Mouse (Mus musculus) lung, embryonic 15.5 days (tissue): ENCODE data around the gene Rsbn1l. TPM values are rescaled to one million over a fixed set of nuclear protein-coding genes. Genes with fewer than 3 reads are reported as not detected.

Experiments used
- ATAC-seq: fragments of 200-750 bp; cut with Nextera tagmentation; 2 replicates; pipeline ENCODE4 v1.8.0; 2017; ENCODE audit warnings: moderate number of reproducible peaks, borderline replicate concordance; ENCODE audit not compliant: low FRiP score, low TSS enrichment; ENCODE audit errors: extremely low read depth
- H3K27ac ChIP-seq: fragments of 300-500 bp; sonication (generic); 2 replicates; pipeline ENCODE4 v1.5.1; 2015; ENCODE audit warnings: moderate library complexity, mild to moderate bottlenecking, inconsistent platforms
- H3K27me3 ChIP-seq: fragments of 300-500 bp; sonication (generic); 2 replicates; pipeline ENCODE4 v1.6.1; 2015; ENCODE audit warnings: inconsistent platforms
- H3K36me3 ChIP-seq: fragments of 300-500 bp; sonication (generic); 2 replicates; pipeline ENCODE4 v1.6.1; 2015; ENCODE audit warnings: inconsistent platforms
- H3K4me1 ChIP-seq: fragments of 300-500 bp; sonication (generic); 2 replicates; pipeline ENCODE4 v1.6.1; 2015; ENCODE audit warnings: inconsistent platforms
- H3K4me2 ChIP-seq: fragments of 300-500 bp; sonication (generic); 2 replicates; pipeline ENCODE4 v1.6.1; 2015; ENCODE audit warnings: inconsistent platforms, mild to moderate bottlenecking, moderate library complexity
- H3K4me3 ChIP-seq: fragments of 300-500 bp; sonication (generic); 2 replicates; pipeline ENCODE4 v1.5.1; 2015; ENCODE audit warnings: mild to moderate bottlenecking, inconsistent platforms
- H3K9ac ChIP-seq: fragments of 300-500 bp; sonication (generic); 2 replicates; pipeline ENCODE4 v1.6.1; 2015; ENCODE audit warnings: inconsistent platforms
- H3K9me3 ChIP-seq: fragments of 300-500 bp; sonication (generic); 2 replicates; pipeline ENCODE4 v1.6.1; 2016; ENCODE audit warnings: inconsistent platforms
- WGBS: fragments of 180-500 bp; shearing (Covaris S2); methylation state at CpG from one replicate; pipeline ENCODE4 v1.1.7; 2015; 5-methylcytosine and 5-hydroxymethylcytosine counted together
- polyA plus RNA-seq: library from polyadenylated mRNA; unstranded; fragments of >200 nt; fragmentation: Nextera tagmentation; extraction: Ambion mirVana; gene quantifications from 2 replicates; pipeline ENCODE4 v1.2.1, GENCODE M21; 2015

The Rsbn1l gene
- polyA plus RNA-seq, 1 experiment from 2014 or later, result 4.9 TPM

GRCm38 (mm10) chr5:20884036-20884620, 72.1 kb downstream of the Rsbn1l start:
- H3K27ac ChIP-seq, result no peak overlapping the region
- no peaks in the 10 kb centered on the region for H3K9me3 ChIP-seq
- H3K4me3 ChIP-seq, result no peak overlapping the region
- 65% methylated on average over 4 of the region's 4 CpGs for WGBS
- H3K4me2 ChIP-seq, result peak overlapping the region; percentile 69; the same call in 1 of the 2 replicates
- no peaks in the 10 kb centered on the region for H3K27me3 ChIP-seq
- H3K36me3 ChIP-seq, result no peaks in the 10 kb centered on the region
- no peak for ATAC-seq
- H3K9ac ChIP-seq, result no peak overlapping the region
- H3K4me1 ChIP-seq, result peaks cover 19% of the 10 kb centered on the region

GRCm38 (mm10) chr5:20881915-20882800, 74.0 kb downstream of the Rsbn1l start, which contains the start of the genes Phtf2 and Tmem60:
Phtf2 (minus strand) TSS chr5:20882124.
Tmem60 (plus strand) TSS chr5:20882191.
- no peaks in the 10 kb centered on the region for H3K27me3 ChIP-seq
- peaks cover 19% of the 10 kb centered on the region for H3K4me1 ChIP-seq
- peak within 1 kb of the TSS; percentile 69 for H3K4me2 ChIP-seq
- peak within 1 kb of the TSS; percentile 92 for H3K27ac ChIP-seq
- peak; percentile 99 for ATAC-seq
- H3K4me3 ChIP-seq, result peak within 1 kb of the TSS; percentile 72
- peak within 1 kb of the TSS; percentile 70 for H3K9ac ChIP-seq
- no peaks in the 10 kb centered on the region for H3K36me3 ChIP-seq
- WGBS, result under 1% methylated on average over 94 of the region's 94 CpGs
- no peaks in the 10 kb centered on the region for H3K9me3 ChIP-seq

GRCm38 (mm10) chr5:20880797-20881775, 75.1 kb downstream of the Rsbn1l start:
- 1% methylated on average over 51 of the region's 64 CpGs for WGBS
- no peaks in the 10 kb centered on the region for H3K36me3 ChIP-seq
- peak overlapping the region; percentile 68 for H3K9ac ChIP-seq
- H3K4me2 ChIP-seq, result peak overlapping the region; percentile 67
- H3K27me3 ChIP-seq, result no peaks in the 10 kb centered on the region
- peak; percentile 43; the same call in 1 of the 2 replicates for ATAC-seq
- H3K27ac ChIP-seq, result peak overlapping the region; percentile 92
- peaks cover 19% of the 10 kb centered on the region for H3K4me1 ChIP-seq
- peak overlapping the region; percentile 72 for H3K4me3 ChIP-seq
- H3K9me3 ChIP-seq, result no peaks in the 10 kb centered on the region

- Histone ChIP-seq H3K27ac (no peak overlapping the region), H3K4me3 (peak overlapping the region; percentile 72), H3K4me2 (peak overlapping the region; percentile 67), H3K27me3 (no peaks in the 10 kb centered on the region), H3K9ac (no peak overlapping the region), H3K9me3 (no peaks in the 10 kb centered on the region), H3K4me1 (peaks cover 19% of the 10 kb centered on the region), H3K36me3 (no peaks in the 10 kb centered on the region)
- no peak for ATAC-seq
- 54% methylated on average over 2 of the region's 2 CpGs for WGBS
Measured at GRCm38 (mm10) chr5:20880386-20880785, 75.8 kb downstream of the Rsbn1l start.

- ATAC-seq, result no peak
- no peak overlapping the region for H3K4me2 ChIP-seq
- H3K27ac ChIP-seq, result no peak overlapping the region
Measured at GRCm38 (mm10) chr5:20876934-20877426, 79.2 kb downstream of the Rsbn1l start.

GRCm38 (mm10) chr5:20873146-20873545, 83.1 kb downstream of the Rsbn1l start:
- no peak overlapping the region for H3K4me3 ChIP-seq
- no peaks in the 10 kb centered on the region for H3K9me3 ChIP-seq
- H3K36me3 ChIP-seq, result no peaks in the 10 kb centered on the region
- WGBS, result 71% methylated on average over 1 of the region's 1 CpGs
- ATAC-seq, result no peak
- no peaks in the 10 kb centered on the region for H3K27me3 ChIP-seq
- H3K4me2 ChIP-seq, result no peak overlapping the region
- H3K9ac ChIP-seq, result no peak overlapping the region
- no peaks in the 10 kb centered on the region for H3K4me1 ChIP-seq
- H3K27ac ChIP-seq, result no peak overlapping the region

More at GRCm38 (mm10) chr5:20876934-20877426, 79.2 kb downstream of the Rsbn1l start:
- no peak overlapping the region for H3K4me3 ChIP-seq
- H3K36me3 ChIP-seq, result no peaks in the 10 kb centered on the region
- WGBS, result 37% methylated on average over 1 of the region's 1 CpGs
- H3K27me3 ChIP-seq, result no peaks in the 10 kb centered on the region
- no peaks in the 10 kb centered on the region for H3K9me3 ChIP-seq
- no peak overlapping the region for H3K9ac ChIP-seq
- peaks cover 6% of the 10 kb centered on the region for H3K4me1 ChIP-seq

- Histone ChIP-seq H3K4me2 (no peak overlapping the region), H3K9ac (no peak overlapping the region), H3K4me1 (peaks cover 19% of the 10 kb centered on the region), H3K27ac (peak overlapping the region; percentile 33), H3K36me3 (no peaks in the 10 kb centered on the region), H3K27me3 (no peaks in the 10 kb centered on the region), H3K9me3 (no peaks in the 10 kb centered on the region), H3K4me3 (no peak overlapping the region)
- no peak for ATAC-seq
- 28% methylated on average over 2 of the region's 2 CpGs for WGBS
Measured at GRCm38 (mm10) chr5:20865193-20865755, 90.9 kb downstream of the Rsbn1l start.

- Histone ChIP-seq H3K4me3 (no peak overlapping the region), H3K9me3 (no peaks in the 10 kb centered on the region), H3K27ac (no peak overlapping the region), H3K27me3 (no peaks in the 10 kb centered on the region), H3K9ac (no peak overlapping the region), H3K36me3 (no peaks in the 10 kb centered on the region), H3K4me2 (no peak overlapping the region), H3K4me1 (peaks cover 19% of the 10 kb centered on the region)
- ATAC-seq, result no peak
- WGBS, result 68% methylated on average over 4 of the region's 4 CpGs
Measured at GRCm38 (mm10) chr5:20864216-20864969, 91.8 kb downstream of the Rsbn1l start.

- no peaks in the 10 kb centered on the region for H3K9me3 ChIP-seq
- ATAC-seq, result no peak
- H3K4me3 ChIP-seq, result no peak overlapping the region
- no peak overlapping the region for H3K4me2 ChIP-seq
- H3K9ac ChIP-seq, result no peak overlapping the region
- H3K27me3 ChIP-seq, result no peaks in the 10 kb centered on the region
- peaks cover 19% of the 10 kb centered on the region for H3K4me1 ChIP-seq
- H3K36me3 ChIP-seq, result no peaks in the 10 kb centered on the region
- no peak overlapping the region for H3K27ac ChIP-seq
- whole genome bisulfite sequencing, result 86% methylated on average over 2 of the region's 2 CpGs
Measured at GRCm38 (mm10) chr5:20861901-20862300, 94.3 kb downstream of the Rsbn1l start.

- ATAC-seq, result no peak
- Histone ChIP-seq H3K4me3 (no peak overlapping the region), H3K27me3 (no peaks in the 10 kb centered on the region), H3K9ac (no peak overlapping the region), H3K9me3 (no peaks in the 10 kb centered on the region), H3K27ac (no peak overlapping the region), H3K36me3 (no peaks in the 10 kb centered on the region), H3K4me1 (peaks cover 13% of the 10 kb centered on the region; the same call in 1 of the 2 replicates), H3K4me2 (no peak overlapping the region)
- WGBS, result 86% methylated on average over 4 of the region's 4 CpGs
Measured at GRCm38 (mm10) chr5:20860565-20860964, 95.6 kb downstream of the Rsbn1l start.
